Mouse (Mus musculus): Measurements from ENCODE around the gene Fgfr2. TPM values are rescaled to one million over a fixed set of nuclear protein-coding genes. Genes with fewer than 3 reads are reported as not detected.
"Not testable (repeated sequence)": the region's sequence is repeated elsewhere in the genome, so short reads cannot be mapped to it uniquely, and the experiment has no call there.

Fgfr2 gene
- polyA plus RNA-seq, 1 experiment from 2014 or later: 39.4 TPM

- no peaks in the 10 kb centered on the region for H3K9me3 ChIP-seq
- H3K4me2 ChIP-seq (replicated peaks): no peak overlapping the region
- H3K27me3 ChIP-seq: no peaks in the 10 kb centered on the region
- no peak overlapping the region for H3K4me3 ChIP-seq (replicated peaks)
- ATAC-seq: no peak
- no peak overlapping the region for H3K27ac ChIP-seq
- no peak overlapping the region for H3K9ac ChIP-seq (replicated peaks)
- H3K4me1 ChIP-seq (replicated peaks): peaks cover 11% of the 10 kb centered on the region
- H3K36me3 ChIP-seq: no peaks in the 10 kb centered on the region
- 88% methylated on average over 1 of the region's 1 CpGs for WGBS
Observed at GRCm38 (mm10) chr7:130602804-130603203, 2520.3 kb downstream of the Fgfr2 start.

GRCm38 (mm10) chr7:130600546-130600945 lies 2522.6 kb downstream of the Fgfr2 start:
- Histone ChIP-seq H3K27me3 (no peaks in the 10 kb centered on the region), H3K4me3 (replicated peaks) (no peak overlapping the region), H3K9ac (replicated peaks) (no peak overlapping the region), H3K36me3 (no peaks in the 10 kb centered on the region), H3K4me2 (replicated peaks) (no peak overlapping the region), H3K9me3 (no peaks in the 10 kb centered on the region), H3K4me1 (replicated peaks) (peaks cover 19% of the 10 kb centered on the region), H3K27ac (no peak overlapping the region)
- no peak for ATAC-seq
- 82% methylated on average over 2 of the region's 2 CpGs for WGBS

GRCm38 (mm10) chr7:130600074-130600473 lies 2523.1 kb downstream of the Fgfr2 start:
- Histone ChIP-seq H3K4me3 (replicated peaks) (no peak overlapping the region), H3K9ac (replicated peaks) (no peak overlapping the region), H3K9me3 (no peaks in the 10 kb centered on the region), H3K36me3 (no peaks in the 10 kb centered on the region), H3K4me1 (replicated peaks) (peaks cover 19% of the 10 kb centered on the region), H3K27ac (no peak overlapping the region), H3K27me3 (no peaks in the 10 kb centered on the region), H3K4me2 (replicated peaks) (no peak overlapping the region)
- WGBS: 86% methylated on average over 3 of the region's 3 CpGs
- no peak for ATAC-seq

DNA sequence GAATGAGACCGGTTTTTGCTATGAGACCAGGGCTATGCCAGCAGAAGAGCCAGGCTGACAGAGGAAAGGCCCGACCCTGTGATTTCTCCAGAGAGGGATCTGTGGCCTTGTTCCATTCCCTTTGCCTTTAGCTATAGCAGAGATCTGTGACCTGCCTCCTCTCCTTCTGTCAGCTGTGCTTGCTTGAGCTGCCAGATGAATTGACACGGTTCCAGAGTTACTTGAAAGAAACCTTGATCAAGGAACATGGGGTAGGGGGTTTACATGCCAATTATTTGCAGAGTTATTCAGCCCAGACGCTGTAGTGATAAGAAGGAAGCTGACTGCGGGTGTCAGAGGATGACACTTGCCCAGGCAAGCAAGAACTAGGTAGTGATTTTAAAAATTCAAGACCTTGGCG lies 2525.6 kb downstream of the Fgfr2 start:
- no peak for ATAC-seq
- Histone ChIP-seq H3K4me2 (replicated peaks) (no peak overlapping the region), H3K9ac (replicated peaks) (0 out of 2 replicates have a peak overlapping the region, but pooled peaks have one; percentile 14), H3K27me3 (no peaks in the 10 kb centered on the region), H3K9me3 (no peaks in the 10 kb centered on the region), H3K36me3 (no peaks in the 10 kb centered on the region), H3K4me3 (replicated peaks) (no peak overlapping the region), H3K4me1 (replicated peaks) (peaks cover 22% of the 10 kb centered on the region), H3K27ac (peak overlapping the region; percentile 74)
- WGBS: 45% methylated on average over 6 of the region's 6 CpGs

DNA sequence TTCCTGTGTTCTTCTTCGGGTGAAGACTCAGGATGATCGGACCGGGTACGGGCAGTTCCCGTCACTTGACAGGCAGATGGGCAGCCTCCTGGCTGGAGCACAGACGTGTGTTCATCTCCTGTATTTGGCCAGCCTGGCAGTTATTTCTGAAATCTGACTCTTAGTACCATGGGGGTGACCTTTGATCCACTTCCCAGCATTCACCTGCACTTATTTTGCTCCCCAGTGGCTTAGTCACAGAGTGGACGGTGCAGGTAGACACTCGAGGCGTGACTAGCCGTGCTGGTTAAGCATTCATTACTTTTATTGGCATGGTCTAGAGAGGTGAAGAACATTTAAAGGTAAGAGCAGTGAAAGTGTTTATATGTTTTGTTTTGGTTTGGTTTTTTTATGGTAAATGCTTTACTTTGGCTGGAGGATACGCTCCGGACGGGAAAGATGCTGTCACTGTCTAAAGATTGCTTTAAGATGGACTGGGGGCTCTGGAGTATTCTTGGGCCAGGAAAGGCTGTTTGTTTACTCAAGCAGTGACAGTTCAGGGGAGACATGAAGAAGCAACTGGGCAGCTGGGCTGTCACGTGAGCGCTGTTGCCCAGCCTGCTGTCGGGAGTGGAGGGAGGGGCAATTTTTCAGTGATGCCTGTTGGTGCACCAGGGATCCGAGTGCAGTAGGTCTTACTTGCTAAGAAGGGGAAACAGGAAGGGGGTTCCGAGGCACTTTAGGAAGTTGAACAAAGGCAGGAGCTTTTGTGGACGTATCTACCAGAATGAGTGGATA lies 2526.9 kb downstream of the Fgfr2 start:
- not testable (repeated sequence) for H3K27me3 ChIP-seq; H3K9ac ChIP-seq (replicated peaks); H3K36me3 ChIP-seq; H3K4me3 ChIP-seq (replicated peaks); H3K9me3 ChIP-seq; H3K27ac ChIP-seq; ATAC-seq; H3K4me2 ChIP-seq (replicated peaks)
- WGBS: 58% methylated on average over 9 of the region's 19 CpGs
- peaks cover 22% of the 10 kb centered on the region for H3K4me1 ChIP-seq (replicated peaks)

GRCm38 (mm10) chr7:130593375-130594239 lies 2529.5 kb downstream of the Fgfr2 start:
- 33% methylated on average over 8 of the region's 11 CpGs for WGBS
- H3K27me3 ChIP-seq; H3K9me3 ChIP-seq; H3K4me3 ChIP-seq (replicated peaks); H3K36me3 ChIP-seq; H3K9ac ChIP-seq (replicated peaks); H3K4me2 ChIP-seq (replicated peaks): not testable (repeated sequence)
- peak; percentile 69 for ATAC-seq
- H3K4me1 ChIP-seq (replicated peaks): peaks cover 35% of the 10 kb centered on the region
- peak overlapping the region; percentile 69; the same call in 1 of the 2 replicates for H3K27ac ChIP-seq

GRCm38 (mm10) chr7:130592975-130593374 lies 2530.2 kb downstream of the Fgfr2 start:
- H3K27me3 ChIP-seq; H3K4me3 ChIP-seq (replicated peaks); H3K9me3 ChIP-seq; H3K36me3 ChIP-seq; H3K4me2 ChIP-seq (replicated peaks); H3K9ac ChIP-seq (replicated peaks); H3K27ac ChIP-seq: not testable (repeated sequence)
- H3K4me1 ChIP-seq (replicated peaks): peaks cover 31% of the 10 kb centered on the region
- no CpG with 5 or more reads among the region's 11 CpGs for WGBS
- peak; percentile 22; the same call in 1 of the 2 replicates for ATAC-seq

DNA sequence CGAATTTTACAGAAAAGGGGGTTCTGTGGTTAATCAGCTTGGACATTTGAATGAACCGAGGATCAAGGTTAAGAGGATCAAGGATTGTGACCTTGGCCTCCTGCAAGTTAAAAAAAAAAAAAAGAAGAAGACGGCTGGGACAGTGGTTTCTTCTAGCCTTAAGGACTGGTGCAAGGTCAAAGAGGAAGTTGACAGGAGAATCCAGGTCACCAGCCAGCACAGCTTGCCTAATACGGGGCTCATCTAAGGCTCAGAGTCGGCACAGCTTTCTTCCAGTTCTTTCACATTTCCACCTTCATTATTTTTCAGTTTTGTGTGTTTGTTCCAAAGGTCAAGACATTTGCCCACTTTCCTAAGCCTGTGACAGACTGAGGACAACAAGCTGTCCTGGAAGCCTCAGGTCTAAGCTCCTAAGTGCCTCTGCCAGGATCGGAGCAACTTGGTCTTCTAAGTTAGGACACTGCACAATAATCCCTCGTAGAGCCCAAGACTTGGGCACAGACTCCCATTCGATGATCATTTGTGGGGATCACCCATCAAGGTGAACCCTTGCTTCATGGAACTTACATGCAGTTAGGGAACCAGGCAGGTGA lies 2532.2 kb downstream of the Fgfr2 start:
- Histone ChIP-seq H3K4me1 (replicated peaks) (peaks cover 15% of the 10 kb centered on the region), H3K4me2 (replicated peaks) (no peak overlapping the region), H3K27me3 (0 out of 2 replicates have a peak, but pooled peaks cover 5% of the 10 kb centered on the region), H3K4me3 (replicated peaks) (no peak overlapping the region), H3K9me3 (no peaks in the 10 kb centered on the region), H3K36me3 (no peaks in the 10 kb centered on the region), H3K9ac (replicated peaks) (no peak overlapping the region), H3K27ac (no peak overlapping the region)
- no peak for ATAC-seq
- WGBS: 54% methylated on average over 8 of the region's 8 CpGs

DNA sequence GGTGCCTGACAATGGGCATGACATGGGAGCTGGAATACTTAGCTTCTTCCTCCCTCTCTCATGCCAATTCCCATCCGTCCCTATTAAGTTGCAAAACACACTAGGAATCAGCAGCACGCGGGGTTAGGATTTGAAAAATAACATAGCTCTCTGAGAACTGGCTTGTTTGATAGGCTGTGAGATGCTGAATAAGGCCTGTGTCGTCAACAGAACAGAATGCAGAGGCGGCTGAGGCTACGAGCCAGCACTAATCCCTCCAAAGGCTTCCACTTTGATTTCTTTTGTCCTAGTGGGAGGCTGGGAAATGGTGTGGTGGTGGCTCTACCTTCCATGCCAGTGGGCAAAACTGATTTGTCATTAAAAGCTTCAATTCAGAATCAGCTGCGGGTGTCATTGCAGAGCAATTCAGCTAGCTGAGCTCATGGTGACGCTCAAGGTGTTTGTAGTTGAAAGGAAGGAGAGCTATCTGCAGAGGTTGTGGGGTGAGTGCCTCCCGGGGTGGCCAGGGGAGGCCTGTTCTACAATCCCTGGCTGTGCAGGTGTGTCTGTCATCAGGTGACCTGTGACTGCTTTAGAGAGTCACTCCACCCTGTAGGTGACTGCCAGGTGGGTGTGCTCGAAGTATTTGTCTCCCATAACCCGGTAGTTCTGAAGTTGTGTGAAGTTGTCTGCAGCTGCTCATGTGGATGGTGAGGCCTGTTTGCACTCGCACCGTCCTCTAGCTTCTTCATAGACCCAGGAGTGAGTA lies 2532.9 kb downstream of the Fgfr2 start:
- peaks cover 15% of the 10 kb centered on the region for H3K4me1 ChIP-seq (replicated peaks)
- no peaks in the 10 kb centered on the region for H3K36me3 ChIP-seq
- no peak overlapping the region for H3K4me3 ChIP-seq (replicated peaks)
- WGBS: 27% methylated on average over 13 of the region's 13 CpGs
- H3K9me3 ChIP-seq: no peaks in the 10 kb centered on the region
- ATAC-seq: no peak
- 0 out of 2 replicates have a peak, but pooled peaks cover 5% of the 10 kb centered on the region for H3K27me3 ChIP-seq
- no peak overlapping the region for H3K9ac ChIP-seq (replicated peaks)
- H3K4me2 ChIP-seq (replicated peaks): no peak overlapping the region
- H3K27ac ChIP-seq: peak overlapping the region; percentile 44; the same call in 1 of the 2 replicates

GRCm38 (mm10) chr7:130586521-130587072 lies 2536.6 kb downstream of the Fgfr2 start:
- Histone ChIP-seq H3K36me3 (no peaks in the 10 kb centered on the region), H3K4me2 (replicated peaks) (no peak overlapping the region), H3K27ac (no peak overlapping the region), H3K9me3 (no peaks in the 10 kb centered on the region), H3K4me1 (replicated peaks) (peaks cover 13% of the 10 kb centered on the region), H3K4me3 (replicated peaks) (no peak overlapping the region), H3K9ac (replicated peaks) (no peak overlapping the region), H3K27me3 (0 out of 2 replicates have a peak, but pooled peaks cover 5% of the 10 kb centered on the region)
- ATAC-seq: no peak
- WGBS: 83% methylated on average over 2 of the region's 2 CpGs

DNA sequence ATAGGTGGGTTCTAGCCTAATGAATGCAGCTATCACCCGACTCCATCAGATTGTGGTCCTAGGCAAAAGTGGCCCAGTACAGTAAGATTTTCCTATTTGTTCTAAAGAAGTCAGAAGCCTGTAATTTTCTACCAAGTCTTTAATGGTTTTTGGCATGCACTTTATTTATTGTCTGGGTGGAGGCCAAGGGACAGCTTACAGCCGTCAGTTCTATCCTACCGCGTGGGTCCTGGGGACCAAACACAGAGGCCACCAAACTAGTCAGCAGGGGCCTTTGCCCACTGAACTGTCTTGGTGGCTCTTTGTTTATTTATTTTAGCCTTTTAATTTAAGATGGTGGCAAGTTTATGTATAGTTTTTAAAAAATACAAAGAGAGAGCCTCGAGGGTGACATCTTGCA lies 2544.5 kb downstream of the Fgfr2 start:
- ATAC-seq: no peak
- WGBS: 93% methylated on average over 5 of the region's 5 CpGs
- H3K9me3 ChIP-seq: no peaks in the 10 kb centered on the region
- H3K4me2 ChIP-seq (replicated peaks): no peak overlapping the region
- peaks cover 6% of the 10 kb centered on the region for H3K4me1 ChIP-seq (replicated peaks)
- no peaks in the 10 kb centered on the region; the same call in 1 of the 2 replicates for H3K27me3 ChIP-seq
- no peak overlapping the region for H3K4me3 ChIP-seq (replicated peaks)
- H3K9ac ChIP-seq (replicated peaks): no peak overlapping the region
- H3K36me3 ChIP-seq: no peaks in the 10 kb centered on the region
- H3K27ac ChIP-seq: no peak overlapping the region

Measured in midbrain, embryonic 13.5 days (tissue).